Mouse (Mus musculus) adrenal gland, postnatal 36 days (tissue): ENCODE results near the gene Opcml. TPM values are rescaled to one million over a fixed set of nuclear protein-coding genes. Genes with fewer than 3 reads are reported as not detected.

Experiments used
- DNase-seq, 2 experiments: peaks; one replicate each; pipeline ENCODE4 v3.0.0; 2021; ENCODE audit warnings: mixed read lengths in 1 of 2
- total RNA-seq, 2 experiments: library from RNA; stranded (reverse); gene quantifications; 2 replicates each; pipeline ENCODE4 v1.2.3; 2021

The Opcml gene
- total RNA-seq, 2 experiments from 2014 or later: 1.3 to 2.3 TPM

- no peak for DNase-seq
Measured at GRCm38 (mm10) chr9:28536637-28537036, 746.1 kb downstream of the Opcml start.

GRCm38 (mm10) chr9:28548189-28548588 lies 757.6 kb downstream of the Opcml start:
- no peak for DNase-seq

- no peak for DNase-seq
Measured at GRCm38 (mm10) chr9:28552387-28553182, 762.0 kb downstream of the Opcml start.

- DNase-seq: no peak
Measured at GRCm38 (mm10) chr9:28558628-28559027, 768.1 kb downstream of the Opcml start.

- DNase-seq: no peak
Measured at GRCm38 (mm10) chr9:28561761-28562160, 771.2 kb downstream of the Opcml start.

GRCm38 (mm10) chr9:28563066-28563683 lies 772.6 kb downstream of the Opcml start:
- DNase-seq: no peak

- DNase-seq: no peak
Measured at GRCm38 (mm10) chr9:28569041-28569522, 778.5 kb downstream of the Opcml start.

GRCm38 (mm10) chr9:28569776-28570175 lies 779.2 kb downstream of the Opcml start:
- DNase-seq: no peak

- no peak for DNase-seq
Measured at GRCm38 (mm10) chr9:28571682-28572081, 781.1 kb downstream of the Opcml start.

- DNase-seq: no peak
Measured at GRCm38 (mm10) chr9:28572136-28572774, 781.7 kb downstream of the Opcml start.

- DNase-seq: peak; percentile 27 to 51
Measured at GRCm38 (mm10) chr9:28578730-28579129, 788.2 kb downstream of the Opcml start.

GRCm38 (mm10) chr9:28587253-28587652 lies 796.7 kb downstream of the Opcml start:
- DNase-seq: no peak

- no peak for DNase-seq
Measured at GRCm38 (mm10) chr9:28587857-28588388, 797.3 kb downstream of the Opcml start.

GRCm38 (mm10) chr9:28588488-28588887 lies 797.9 kb downstream of the Opcml start:
- no peak for DNase-seq

GRCm38 (mm10) chr9:28592208-28592607 lies 801.6 kb downstream of the Opcml start:
- DNase-seq: no peak

- DNase-seq: no peak
Measured at GRCm38 (mm10) chr9:28595062-28595461, 804.5 kb downstream of the Opcml start.

GRCm38 (mm10) chr9:28605561-28605960 lies 815.0 kb downstream of the Opcml start:
- DNase-seq: no peak

- DNase-seq: no peak
Measured at GRCm38 (mm10) chr9:28613683-28614620, 823.4 kb downstream of the Opcml start.

- DNase-seq: no peak
Measured at GRCm38 (mm10) chr9:28615447-28615846, 824.9 kb downstream of the Opcml start.

GRCm38 (mm10) chr9:28617666-28618065 lies 827.1 kb downstream of the Opcml start:
- DNase-seq: no peak

- DNase-seq: no peak
Measured at GRCm38 (mm10) chr9:28618186-28618892, 827.8 kb downstream of the Opcml start.
